Mouse (Mus musculus): ENCODE results near the gene Ccdc186.

GRCm38 (mm10) chr19:56758311-56758710 is 63.7 kb downstream of the Ccdc186 start:
- TF ChIP-seq ZMIZ1 (IDR thresholded peaks at IDR 0.05; ENCODE audit: low read depth, low read length): no peak
- no peak for TF ChIP-seq MEF2A (IDR thresholded peaks at IDR 0.05; ENCODE audit: borderline replicate concordance, low read depth, low read length)
- TF ChIP-seq CTCF (conservative IDR thresholded peaks at IDR 0.05 in 1 of 2, IDR thresholded peaks at IDR 0.05 in 1 of 2; ENCODE audit: low read depth in 2 of 2, low read length in 2 of 2): no peak
- no peak for TF ChIP-seq USF1 (IDR thresholded peaks at IDR 0.05; ENCODE audit: low read depth, low read length)
- no peak for TF ChIP-seq IRF4 (IDR thresholded peaks at IDR 0.05; ENCODE audit: low read depth, low read length)
- TF ChIP-seq POLR2A (IDR thresholded peaks at IDR 0.05; ENCODE audit: low read depth, low read length): no peak
- no peak for TF ChIP-seq UBTF (IDR thresholded peaks at IDR 0.05; ENCODE audit: low read depth, low read length)
- TF ChIP-seq ZNF384 (IDR thresholded peaks at IDR 0.05; ENCODE audit: low read depth, low read length): no peak
- no peak for TF ChIP-seq MAX (IDR thresholded peaks at IDR 0.05; ENCODE audit: low read length)
- no peak for TF ChIP-seq TCF12 (IDR thresholded peaks at IDR 0.05; ENCODE audit: low read depth, low read length)

All from CH12.LX (cell line).